Mouse (Mus musculus) embryonic facial prominence, embryonic 12.5 days (tissue): ENCODE data around the gene Cnpy4. TPM values are rescaled to one million over a fixed set of nuclear protein-coding genes. Genes with fewer than 3 reads are reported as not detected.
"Not testable (repeated sequence)": the region's sequence is repeated elsewhere in the genome, so short reads cannot be mapped to it uniquely, and the experiment has no call there.

ENCODE experiments used
- ATAC-seq: fragments of 200-750 bp; cut with Nextera tagmentation; 2 replicates; pipeline ENCODE4 v1.8.0; 2017; ENCODE audit not compliant: insufficient number of reproducible peaks, insufficient read depth, low FRiP score, low TSS enrichment
- H3K27ac ChIP-seq: fragments of 300-500 bp; sonication (generic); 2 replicates; pipeline ENCODE4 v1.5.1; 2016; ENCODE audit warnings: mild to moderate bottlenecking
- H3K27me3 ChIP-seq: fragments of 300-500 bp; sonication (generic); 2 replicates; pipeline ENCODE4 v1.6.1; 2016; ENCODE audit warnings: mild to moderate bottlenecking, moderate library complexity
- H3K36me3 ChIP-seq: fragments of 300-500 bp; sonication (generic); 2 replicates; pipeline ENCODE4 v1.6.1; 2016; ENCODE audit warnings: mild to moderate bottlenecking
- H3K4me1 ChIP-seq: fragments of 300-500 bp; sonication (generic); 2 replicates; pipeline ENCODE4 v1.6.1; 2016
- H3K4me2 ChIP-seq: fragments of 300-500 bp; sonication (generic); replicated peaks from 2 replicates; pipeline ENCODE4 v1.6.1; 2016; ENCODE audit warnings: mild to moderate bottlenecking, moderate library complexity
- H3K4me3 ChIP-seq: fragments of 300-500 bp; sonication (generic); 2 replicates; pipeline ENCODE4 v1.5.1; 2016; ENCODE audit warnings: mild to moderate bottlenecking
- H3K9ac ChIP-seq: fragments of 300-500 bp; sonication (generic); 2 replicates; pipeline ENCODE4 v1.6.1; 2016; ENCODE audit warnings: mild to moderate bottlenecking, moderate library complexity
- H3K9me3 ChIP-seq: fragments of 300-500 bp; sonication (generic); 2 replicates; pipeline ENCODE4 v1.6.1; 2016; ENCODE audit warnings: mild to moderate bottlenecking, moderate library complexity
- WGBS: fragments of 180-500 bp; shearing (Covaris S2); methylation state at CpG from one replicate; pipeline ENCODE4 v1.1.7; 2016; 5-methylcytosine and 5-hydroxymethylcytosine counted together
- polyA plus RNA-seq: library from polyadenylated mRNA; unstranded; fragments of >200 nt; fragmentation: Nextera tagmentation; extraction: Ambion mirVana; gene quantifications from 2 replicates; pipeline ENCODE4 v1.2.1, GENCODE M21; 2016

Cnpy4 gene
- polyA plus RNA-seq, 1 experiment from 2014 or later = 61.1 TPM

DNA sequence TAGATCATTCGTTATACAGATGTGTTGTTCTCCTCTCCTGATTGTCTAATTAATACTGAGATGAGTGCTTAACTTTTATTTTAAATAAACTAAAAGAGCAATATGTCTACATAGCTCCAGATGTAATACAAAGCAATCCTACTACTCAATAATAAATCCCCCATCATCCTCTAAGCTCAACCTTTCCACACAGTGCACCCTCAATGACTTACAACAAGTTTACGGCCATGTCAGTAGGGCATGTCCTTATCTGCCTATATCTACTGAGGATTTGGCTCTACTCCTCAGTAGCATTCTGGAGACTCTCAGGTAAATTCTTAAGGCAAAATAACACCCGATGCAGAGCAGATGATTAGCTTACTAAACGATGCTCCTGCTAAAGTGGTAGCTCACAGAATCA, 20.6 kb downstream of the Cnpy4 start:
- no peaks in the 10 kb centered on the region for H3K9me3 ChIP-seq
- no peaks in the 10 kb centered on the region for H3K36me3 ChIP-seq
- no peak overlapping the region for H3K9ac ChIP-seq
- no peaks in the 10 kb centered on the region for H3K27me3 ChIP-seq
- no peaks in the 10 kb centered on the region for H3K4me1 ChIP-seq
- 86% methylated on average over 4 of the region's 4 CpGs for WGBS
- no peak overlapping the region for H3K4me3 ChIP-seq
- ATAC-seq = no peak
- H3K27ac ChIP-seq = no peak overlapping the region
- H3K4me2 ChIP-seq = no peak overlapping the region

DNA sequence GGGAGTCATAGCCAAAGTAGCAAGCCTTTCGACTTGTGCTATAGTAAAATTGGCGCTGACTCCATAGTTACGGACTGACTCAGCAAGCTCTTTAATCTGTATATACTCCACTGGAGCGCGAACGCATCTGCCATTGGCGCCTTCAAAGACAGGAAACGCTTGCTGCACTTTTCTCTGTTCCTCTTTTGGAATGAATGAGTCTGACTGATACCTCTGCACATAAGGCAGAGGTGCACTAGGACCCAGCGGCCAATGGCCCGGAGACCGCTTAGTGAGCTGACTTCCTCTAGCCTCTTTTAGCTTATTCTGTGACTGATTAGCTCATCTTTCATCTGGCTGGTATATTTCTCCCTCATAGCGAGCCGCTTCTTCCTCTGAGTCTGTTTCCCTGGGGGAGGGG, 29.3 kb downstream of the Cnpy4 start:
- H3K4me3 ChIP-seq, ATAC-seq, H3K9ac ChIP-seq, H3K4me1 ChIP-seq, H3K27me3 ChIP-seq, H3K27ac ChIP-seq, H3K36me3 ChIP-seq, H3K4me2 ChIP-seq: not testable (repeated sequence)
- 92% methylated on average over 13 of the region's 13 CpGs for WGBS
- H3K9me3 ChIP-seq = peaks cover 19% of the 10 kb centered on the region; the same call in 1 of the 2 replicates

DNA sequence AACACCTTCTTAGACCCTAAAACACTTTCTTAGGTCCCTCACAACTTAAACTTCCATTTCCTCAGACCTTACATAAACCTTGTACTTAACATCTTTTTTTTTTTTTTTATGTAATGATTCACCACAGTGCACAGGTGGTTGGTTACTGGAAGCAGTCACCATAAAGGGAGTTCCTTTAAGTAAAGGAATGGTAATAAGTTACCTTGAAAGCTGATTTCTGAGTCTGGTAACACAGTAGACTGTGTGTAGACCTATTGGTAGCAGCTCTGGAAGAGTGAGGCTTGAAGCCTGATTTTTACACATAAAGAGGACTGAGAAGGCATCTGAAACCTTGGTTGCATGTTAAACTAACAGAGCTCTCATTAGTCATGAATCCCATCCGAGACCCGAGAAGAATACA, 32.6 kb downstream of the Cnpy4 start:
- H3K4me3 ChIP-seq = no peak overlapping the region
- H3K36me3 ChIP-seq = no peaks in the 10 kb centered on the region
- no peak overlapping the region for H3K9ac ChIP-seq
- no peak for ATAC-seq
- H3K9me3 ChIP-seq = peaks cover 17% of the 10 kb centered on the region; the same call in 1 of the 2 replicates
- H3K27ac ChIP-seq = no peak overlapping the region
- H3K4me2 ChIP-seq = no peak overlapping the region
- no peaks in the 10 kb centered on the region for H3K27me3 ChIP-seq
- WGBS = 64% methylated on average over 2 of the region's 2 CpGs
- no peaks in the 10 kb centered on the region for H3K4me1 ChIP-seq

DNA sequence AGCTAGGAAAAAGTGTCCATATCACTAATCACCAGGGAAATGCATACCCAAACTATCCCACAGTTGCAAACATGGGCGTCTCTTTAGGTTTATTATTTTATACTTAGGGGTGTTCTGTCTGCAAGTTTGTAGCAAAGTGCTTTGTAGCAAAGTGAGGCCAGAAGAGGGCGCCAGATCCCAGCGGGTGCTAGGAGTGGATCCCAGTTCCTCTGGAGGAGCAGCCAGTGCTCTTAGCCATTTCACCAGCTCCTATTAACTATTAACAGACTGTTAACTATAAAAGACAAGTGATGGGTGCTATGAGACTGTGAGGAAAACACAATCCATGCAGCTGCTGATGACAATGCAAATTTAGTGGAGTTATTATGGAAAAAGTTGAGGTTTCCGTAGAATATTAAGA, 34.8 kb downstream of the Cnpy4 start:
- Histone ChIP-seq H3K9me3 (0 out of 2 replicates have a peak, but pooled peaks cover under 1% of the 10 kb centered on the region), H3K27ac (no peak overlapping the region), H3K27me3 (no peaks in the 10 kb centered on the region), H3K4me3 (no peak overlapping the region), H3K4me2 (no peak overlapping the region), H3K36me3 (no peaks in the 10 kb centered on the region), H3K9ac (no peak overlapping the region), H3K4me1 (no peaks in the 10 kb centered on the region)
- ATAC-seq = no peak
- 29% methylated on average over 4 of the region's 4 CpGs for WGBS

DNA sequence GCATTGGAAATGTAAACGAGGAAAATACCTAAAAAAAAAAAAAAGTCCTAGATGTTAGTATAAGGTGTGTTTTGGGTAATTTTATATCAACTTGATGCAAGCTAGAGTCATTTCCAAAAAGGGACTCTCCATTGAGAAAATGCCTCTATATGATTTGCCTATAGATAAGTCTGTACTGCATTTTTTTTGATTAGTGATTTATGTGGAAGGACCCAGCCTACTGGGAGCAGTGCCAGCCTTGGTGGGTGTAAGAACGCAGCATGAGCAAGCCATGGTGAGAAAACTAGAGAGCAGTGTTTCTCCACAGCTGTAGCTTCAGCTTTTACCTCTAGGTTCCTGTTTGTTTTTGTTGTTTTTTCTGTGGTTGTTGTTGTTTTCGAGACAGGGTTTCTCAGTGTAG, 36.0 kb downstream of the Cnpy4 start:
- no peak for ATAC-seq
- 62% methylated on average over 3 of the region's 3 CpGs for WGBS
- Histone ChIP-seq H3K4me1 (no peaks in the 10 kb centered on the region), H3K9ac (no peak overlapping the region), H3K36me3 (no peaks in the 10 kb centered on the region), H3K4me3 (no peak overlapping the region), H3K9me3 (no peaks in the 10 kb centered on the region), H3K27ac (no peak overlapping the region), H3K4me2 (no peak overlapping the region), H3K27me3 (no peaks in the 10 kb centered on the region)

DNA sequence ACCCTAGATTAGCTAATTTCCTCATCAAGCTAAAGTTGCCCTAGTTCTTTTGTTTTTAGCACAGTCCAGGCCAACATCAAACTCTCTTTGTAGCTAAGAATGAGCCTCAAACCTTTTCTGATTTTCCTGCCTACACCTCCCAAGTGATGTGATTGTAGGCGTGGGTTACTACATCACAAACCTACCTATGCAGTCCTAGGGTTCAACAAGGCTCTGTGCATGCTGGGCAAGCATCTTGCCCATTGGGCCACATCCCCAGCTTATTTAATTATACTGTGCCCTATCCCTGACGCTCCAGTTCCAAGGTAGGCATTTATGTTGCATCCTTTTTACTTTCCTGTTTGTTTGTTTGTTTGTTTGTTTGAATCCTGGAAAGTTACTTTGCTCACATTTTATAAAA, 38.4 kb downstream of the Cnpy4 start, which contains the start of gene Nxpe5:
Gene Nxpe5 (plus strand): TSS at position 199 of the 400 bp plus-strand sequence.
- Histone ChIP-seq H3K9me3 (no peaks in the 10 kb centered on the region), H3K27me3 (no peaks in the 10 kb centered on the region), H3K9ac (no peak within 1 kb of the TSS), H3K4me1 (no peaks in the 10 kb centered on the region), H3K27ac (no peak within 1 kb of the TSS), H3K4me3 (no peak within 1 kb of the TSS), H3K4me2 (no peak within 1 kb of the TSS), H3K36me3 (no peaks in the 10 kb centered on the region)
- ATAC-seq = no peak
- 64% methylated on average over 2 of the region's 2 CpGs for WGBS

DNA sequence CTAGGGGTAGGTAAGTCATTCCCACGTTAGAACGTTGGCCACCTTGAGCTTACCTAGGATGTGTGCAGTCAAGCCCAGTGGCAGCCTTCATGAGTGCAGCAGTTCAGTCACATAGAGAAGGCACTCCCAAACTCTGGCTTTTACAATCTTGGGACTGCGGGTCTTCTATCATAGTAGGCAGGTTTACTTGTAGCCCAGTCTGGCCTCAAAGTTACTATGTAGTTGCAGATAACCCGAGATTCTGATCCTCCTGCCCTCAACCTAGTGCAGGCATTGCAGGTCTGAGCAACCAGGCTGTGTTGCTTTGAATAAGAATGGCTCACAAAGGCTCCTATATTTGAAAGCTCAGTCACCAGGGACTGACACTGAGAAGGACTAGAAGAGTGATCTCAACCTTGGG, 39.2 kb downstream of the Cnpy4 start:
- H3K27me3 ChIP-seq = no peaks in the 10 kb centered on the region
- H3K4me1 ChIP-seq = no peaks in the 10 kb centered on the region
- no peak overlapping the region for H3K27ac ChIP-seq
- WGBS = 77% methylated on average over 4 of the region's 4 CpGs
- no peak overlapping the region for H3K9ac ChIP-seq
- no peak overlapping the region for H3K4me2 ChIP-seq
- H3K9me3 ChIP-seq = no peaks in the 10 kb centered on the region
- no peak overlapping the region for H3K4me3 ChIP-seq
- H3K36me3 ChIP-seq = no peaks in the 10 kb centered on the region
- ATAC-seq = no peak

DNA sequence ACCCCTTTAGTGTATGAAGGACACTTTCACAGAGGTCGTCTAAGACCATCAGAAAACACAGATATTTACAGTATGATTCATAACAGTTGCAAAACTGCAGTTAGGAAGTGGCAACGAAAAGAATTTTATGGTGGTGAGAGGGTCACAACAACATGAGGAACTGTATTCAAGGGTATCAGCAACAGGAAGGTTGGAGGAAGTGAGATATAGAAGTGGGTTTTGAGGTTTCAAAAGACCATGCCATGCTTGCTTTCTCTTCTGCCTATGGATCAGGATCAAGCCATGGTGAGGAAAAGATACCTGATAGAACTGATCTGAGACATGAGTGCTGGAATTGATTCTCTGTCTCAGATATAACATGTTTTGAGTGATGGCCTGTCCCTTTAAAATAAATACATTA, 40.1 kb downstream of the Cnpy4 start:
- H3K27ac ChIP-seq = no peak overlapping the region
- no peak overlapping the region for H3K4me2 ChIP-seq
- ATAC-seq = no peak
- no peaks in the 10 kb centered on the region for H3K4me1 ChIP-seq
- no peaks in the 10 kb centered on the region for H3K9me3 ChIP-seq
- no peak overlapping the region for H3K9ac ChIP-seq
- WGBS = 73% methylated on average over 2 of the region's 2 CpGs
- H3K27me3 ChIP-seq = no peaks in the 10 kb centered on the region
- H3K36me3 ChIP-seq = no peaks in the 10 kb centered on the region
- no peak overlapping the region for H3K4me3 ChIP-seq

DNA sequence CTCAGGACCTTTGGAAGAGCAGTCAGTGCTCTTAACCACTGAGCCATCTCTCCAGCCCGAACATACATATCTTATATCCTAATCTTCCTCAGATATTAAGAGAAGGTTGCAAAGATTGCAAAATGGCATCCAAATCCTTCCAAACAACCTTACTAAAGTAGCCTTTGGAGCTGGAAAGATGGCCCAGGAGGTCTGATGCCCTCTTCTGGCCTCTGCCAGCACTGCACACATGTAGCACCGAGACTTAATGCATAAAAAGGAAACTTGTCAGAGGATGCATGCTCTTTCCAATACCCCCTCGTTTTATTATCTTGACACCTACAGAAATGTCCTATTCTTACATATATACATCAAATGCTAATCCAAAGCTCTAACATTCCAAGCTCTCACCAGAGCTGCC, 40.7 kb downstream of the Cnpy4 start:
- no peak for ATAC-seq
- H3K9ac ChIP-seq = no peak overlapping the region
- H3K9me3 ChIP-seq = no peaks in the 10 kb centered on the region
- no peak overlapping the region for H3K4me2 ChIP-seq
- no peaks in the 10 kb centered on the region for H3K36me3 ChIP-seq
- no peak overlapping the region for H3K27ac ChIP-seq
- no peaks in the 10 kb centered on the region for H3K27me3 ChIP-seq
- 59% methylated on average over 3 of the region's 3 CpGs for WGBS
- no peak overlapping the region for H3K4me3 ChIP-seq
- H3K4me1 ChIP-seq = no peaks in the 10 kb centered on the region

DNA sequence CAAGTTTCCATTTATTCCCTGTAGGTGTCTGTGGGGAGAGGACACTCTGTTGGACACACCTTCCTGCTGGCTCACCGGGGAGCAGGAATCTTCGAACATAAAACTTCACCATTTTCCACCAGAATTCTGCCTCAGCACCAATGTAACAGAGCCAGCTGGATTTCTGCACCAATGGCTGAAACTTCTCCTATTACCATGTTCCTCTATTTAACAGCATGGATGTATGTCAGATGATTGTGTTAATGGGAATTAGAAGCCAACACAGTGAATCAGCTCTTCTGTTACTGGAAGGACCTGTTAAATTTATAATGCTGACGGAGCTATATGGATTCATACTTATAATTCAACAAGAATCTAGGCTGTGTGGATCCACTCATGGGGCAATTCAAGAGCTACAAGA, 42.2 kb downstream of the Cnpy4 start:
- no peaks in the 10 kb centered on the region for H3K4me1 ChIP-seq
- no peaks in the 10 kb centered on the region for H3K9me3 ChIP-seq
- ATAC-seq = no peak
- no peak overlapping the region for H3K27ac ChIP-seq
- no peak overlapping the region for H3K9ac ChIP-seq
- H3K4me3 ChIP-seq = no peak overlapping the region
- H3K4me2 ChIP-seq = no peak overlapping the region
- H3K27me3 ChIP-seq = no peaks in the 10 kb centered on the region
- 91% methylated on average over 3 of the region's 3 CpGs for WGBS
- H3K36me3 ChIP-seq = no peaks in the 10 kb centered on the region

DNA sequence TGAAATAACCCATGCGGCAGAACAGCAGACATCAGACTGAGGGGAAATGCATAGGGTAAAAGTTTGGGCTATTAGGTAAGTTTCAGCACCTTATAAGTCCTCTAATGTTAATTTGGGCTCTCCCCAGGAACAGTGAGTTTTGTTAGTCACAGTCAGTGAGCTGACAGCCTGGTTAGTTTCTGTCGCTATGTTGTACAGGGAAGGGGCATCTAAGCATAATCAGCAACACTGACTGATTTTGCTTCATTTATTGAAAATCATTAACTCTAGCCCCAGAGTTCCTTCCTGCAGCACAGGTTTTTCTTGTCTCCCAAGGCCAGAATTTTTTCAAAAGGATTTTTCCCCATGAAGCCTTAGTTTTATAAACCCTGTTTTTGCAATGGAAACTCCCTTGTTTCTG, 46.5 kb downstream of the Cnpy4 start:
- Histone ChIP-seq H3K36me3 (no peaks in the 10 kb centered on the region), H3K4me1 (no peaks in the 10 kb centered on the region), H3K9ac (no peak overlapping the region), H3K27me3 (no peaks in the 10 kb centered on the region), H3K9me3 (no peaks in the 10 kb centered on the region), H3K4me3 (no peak overlapping the region), H3K4me2 (no peak overlapping the region), H3K27ac (no peak overlapping the region)
- no peak for ATAC-seq
- WGBS = 78% methylated on average over 2 of the region's 2 CpGs

DNA sequence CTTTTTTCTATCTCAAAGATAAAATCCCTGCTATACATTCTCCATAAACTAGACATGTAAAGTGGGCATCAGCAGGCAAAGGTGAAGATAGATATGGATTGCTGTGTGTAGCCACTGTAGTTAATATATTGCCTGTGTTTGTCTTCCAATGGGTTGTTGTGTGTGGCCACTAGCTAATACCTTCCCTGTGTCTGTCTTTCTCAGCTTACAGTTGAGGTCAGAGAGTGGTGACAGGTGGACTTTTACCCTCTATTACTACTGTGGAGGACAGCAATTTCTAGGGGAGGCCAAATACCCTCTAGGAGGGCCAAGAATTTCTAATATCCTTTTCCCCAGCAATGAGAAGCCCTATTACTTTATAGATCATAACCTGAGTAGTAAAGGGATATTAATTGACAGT, 46.9 kb downstream of the Cnpy4 start:
- H3K36me3 ChIP-seq = no peaks in the 10 kb centered on the region
- no peak for ATAC-seq
- no peak overlapping the region for H3K27ac ChIP-seq
- H3K4me3 ChIP-seq = no peak overlapping the region
- no peaks in the 10 kb centered on the region for H3K4me1 ChIP-seq
- H3K27me3 ChIP-seq = no peaks in the 10 kb centered on the region
- no peak overlapping the region for H3K9ac ChIP-seq
- no peak overlapping the region for H3K4me2 ChIP-seq
- no peaks in the 10 kb centered on the region for H3K9me3 ChIP-seq

DNA sequence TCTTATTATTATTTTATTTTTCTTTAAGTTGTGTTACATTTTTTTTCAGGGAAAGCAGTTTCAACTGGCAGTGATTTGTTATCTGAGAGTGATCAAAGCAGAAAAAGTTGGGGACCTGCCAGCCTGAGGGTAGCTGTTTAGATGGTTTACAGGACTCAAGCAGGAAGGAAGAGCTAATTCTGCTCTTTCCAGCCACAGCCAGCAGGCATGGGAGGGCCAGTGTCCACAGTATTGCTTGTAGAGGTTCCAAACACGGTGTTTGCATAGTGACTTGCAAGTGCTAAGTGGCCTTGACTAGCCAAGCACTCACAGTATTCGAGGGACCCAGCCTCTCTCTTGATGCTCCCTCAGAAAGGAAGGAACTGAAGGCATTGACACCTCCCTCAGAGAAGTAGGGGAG, 54.2 kb downstream of the Cnpy4 start:
- H3K4me2 ChIP-seq = no peak overlapping the region
- ATAC-seq = no peak
- no peaks in the 10 kb centered on the region for H3K36me3 ChIP-seq
- H3K27ac ChIP-seq = no peak overlapping the region
- H3K4me1 ChIP-seq = no peaks in the 10 kb centered on the region
- no peak overlapping the region for H3K9ac ChIP-seq
- WGBS = 41% methylated on average over 2 of the region's 2 CpGs
- no peak overlapping the region for H3K4me3 ChIP-seq
- H3K27me3 ChIP-seq = no peaks in the 10 kb centered on the region
- no peaks in the 10 kb centered on the region for H3K9me3 ChIP-seq
